Mouse (Mus musculus): ENCODE measurements at regions not wholly inside any gene's neighbourhood (a gene's known extent, or its start where the extent isn't known, plus 50 kb on each side); places are given as distances from the start of the nearest gene placed in this dataset.
"Not testable (repeated sequence)": the region's sequence is repeated elsewhere in the genome, so short reads cannot be mapped to it uniquely, and the experiment has no call there.

- no peak for DNase-seq (ENCODE audit: low read depth, low spot score)
Observed at GRCm38 (mm10) chr5:97330074-97330473, 62.1 kb downstream of the Naa11 start.

- DNase-seq (ENCODE audit: low read depth, low spot score) = no peak
Observed at GRCm38 (mm10) chr5:97325831-97326230, 66.3 kb downstream of the Naa11 start.

- no peak for DNase-seq (ENCODE audit: low read depth, low spot score)
Observed at GRCm38 (mm10) chr5:97323873-97324272, 68.3 kb downstream of the Naa11 start.

DNA sequence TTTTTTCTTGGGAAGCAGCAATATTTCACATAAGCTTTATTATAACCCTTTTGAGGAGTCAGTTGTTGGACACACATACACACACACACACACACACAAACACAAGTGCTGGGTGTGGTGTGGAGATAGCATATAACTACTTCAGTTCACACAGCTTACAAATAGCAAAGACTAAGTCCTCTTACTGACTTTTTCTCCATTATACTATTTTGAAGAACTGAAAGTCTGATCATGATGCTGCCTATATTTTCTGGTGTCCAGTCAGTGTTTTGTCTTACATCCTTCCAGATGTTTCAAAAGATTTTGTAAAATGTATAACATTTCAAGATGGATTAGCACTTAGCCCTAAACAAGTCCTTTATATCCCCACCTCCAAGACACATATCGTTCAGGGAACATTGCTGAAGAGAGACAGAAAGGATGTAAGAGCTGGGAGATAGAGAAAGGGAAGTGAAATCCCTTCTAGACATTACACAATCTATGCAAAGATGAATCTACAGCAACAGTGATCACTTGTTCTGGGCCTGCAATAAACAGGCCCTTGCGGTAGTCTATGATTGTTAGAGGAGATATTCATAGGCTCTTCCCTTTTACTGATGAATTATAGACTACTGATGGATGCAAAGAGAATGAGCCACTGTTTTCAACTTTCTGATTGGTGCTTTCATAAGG is 72.2 kb downstream of the Naa11 start:
- no peak for DNase-seq (ENCODE audit: low read depth, low spot score)

- DNase-seq (ENCODE audit: low read depth, low spot score) = no peak
Observed at GRCm38 (mm10) chr5:97306902-97307301, 85.3 kb downstream of the Naa11 start.

DNA sequence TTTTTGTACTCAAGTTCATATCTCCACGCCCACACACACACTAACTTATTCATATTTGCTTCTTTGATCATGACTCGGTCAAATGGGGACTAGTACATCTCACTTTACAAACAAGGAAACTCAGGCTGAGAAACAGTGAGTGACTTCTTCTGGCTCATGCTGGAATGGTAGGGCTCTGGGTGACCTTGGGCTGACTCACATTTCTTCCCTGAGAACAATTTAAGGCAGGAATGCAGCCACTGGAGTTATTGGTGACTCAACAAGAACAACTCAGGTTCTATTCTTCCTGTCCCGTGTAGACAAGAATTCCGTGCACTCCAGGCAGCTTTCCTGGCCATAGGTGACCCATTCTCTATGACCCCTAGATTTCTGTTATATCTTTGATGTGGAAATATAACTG is 87.3 kb downstream of the Naa11 start:
- no peak for DNase-seq (ENCODE audit: low read depth, low spot score)

DNA sequence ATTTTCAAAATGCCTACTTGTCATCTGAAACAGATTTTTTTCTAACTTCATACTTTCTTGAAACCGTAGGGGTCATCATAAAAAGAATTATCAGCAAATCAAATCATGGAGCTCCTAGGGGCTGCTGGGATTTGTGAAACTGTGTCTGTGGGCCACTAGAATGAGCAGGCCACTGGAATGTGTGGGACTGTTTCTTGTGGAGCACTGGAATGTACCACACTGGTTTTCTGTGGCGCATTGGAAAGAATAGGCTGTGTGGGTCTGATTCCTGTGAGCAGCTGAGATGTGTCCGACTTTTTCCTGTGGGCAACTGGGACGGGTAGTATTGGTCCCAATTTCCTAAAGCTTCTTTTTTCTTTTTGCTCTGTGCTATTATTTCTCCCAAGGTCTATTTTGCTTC is 90.6 kb downstream of the Naa11 start:
- no peak for DNase-seq (ENCODE audit: low read depth, low spot score)

DNA sequence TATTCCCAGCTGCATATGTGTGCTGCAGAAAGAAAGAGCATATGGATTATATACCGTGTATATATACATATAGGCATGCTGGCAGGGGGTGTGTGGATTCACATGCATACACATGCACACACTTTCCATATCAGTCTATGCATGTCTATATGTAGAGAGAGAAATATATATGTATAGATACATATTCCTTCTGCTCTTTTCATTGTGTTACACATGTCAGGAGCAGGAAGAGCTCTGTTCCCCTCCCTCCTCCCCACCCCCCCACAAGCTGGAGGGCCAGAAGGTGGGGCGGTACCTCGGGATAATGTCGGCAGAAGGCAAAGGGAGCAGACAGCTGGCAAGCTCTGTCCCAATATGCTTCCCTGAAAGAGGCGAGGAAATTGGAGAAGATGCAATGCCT is 91.3 kb downstream of the Naa11 start:
- DNase-seq (ENCODE audit: low read depth, low spot score) = no peak

- DNase-seq (ENCODE audit: low read depth, low spot score) = no peak
Observed at GRCm38 (mm10) chr5:97300114-97300840, 91.9 kb downstream of the Naa11 start.

- DNase-seq (ENCODE audit: low read depth, low spot score) = peak; percentile 71
Observed at GRCm38 (mm10) chr5:97299631-97300030, 92.5 kb downstream of the Naa11 start.

- no peak for DNase-seq (ENCODE audit: low read depth, low spot score)
Observed at GRCm38 (mm10) chr5:97296213-97296612, 96.0 kb downstream of the Naa11 start.

- DNase-seq (ENCODE audit: low read depth, low spot score) = no peak
Observed at GRCm38 (mm10) chr5:97290166-97290681, 102.0 kb downstream of the Naa11 start.

DNA sequence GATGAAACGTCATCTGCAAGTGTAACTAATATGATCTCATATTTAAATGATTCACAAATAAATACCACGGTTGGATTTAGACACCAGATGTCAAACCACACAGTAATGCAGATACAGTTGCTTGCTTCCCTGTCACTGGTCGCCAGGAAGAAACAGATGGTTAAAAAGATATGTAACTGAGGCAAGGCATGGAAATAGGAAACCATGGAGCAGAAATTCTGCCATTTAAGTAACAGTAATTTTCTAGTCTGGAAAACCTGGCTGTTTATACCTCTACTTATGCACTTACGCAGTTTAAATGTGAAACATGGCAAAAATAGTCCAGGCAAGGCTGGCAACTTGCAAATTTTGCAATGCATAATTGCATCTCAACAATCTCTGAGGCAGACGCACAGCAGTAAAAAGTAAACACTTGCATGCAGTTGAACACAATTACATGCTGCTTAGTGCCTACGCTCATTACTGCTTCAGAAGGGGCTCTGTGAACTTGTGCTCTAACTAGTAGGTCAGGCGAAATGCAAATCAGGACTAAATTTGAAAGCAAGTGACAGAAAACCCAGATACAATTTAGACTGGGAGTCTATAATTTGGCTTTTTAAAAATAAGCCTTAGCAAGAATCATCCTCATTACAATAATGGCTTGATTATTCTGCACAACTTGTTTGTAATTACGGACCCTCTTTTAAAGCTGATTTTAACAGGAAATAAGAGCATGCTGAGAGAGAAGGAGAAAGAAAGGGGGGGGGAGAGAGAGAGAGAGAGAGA is 102.6 kb downstream of the Naa11 start:
- no peak for DNase-seq (ENCODE audit: low read depth, low spot score)

GRCm38 (mm10) chr5:97279455-97279854 is 112.7 kb downstream of the Naa11 start:
- DNase-seq (ENCODE audit: low read depth, low spot score) = no peak

DNA sequence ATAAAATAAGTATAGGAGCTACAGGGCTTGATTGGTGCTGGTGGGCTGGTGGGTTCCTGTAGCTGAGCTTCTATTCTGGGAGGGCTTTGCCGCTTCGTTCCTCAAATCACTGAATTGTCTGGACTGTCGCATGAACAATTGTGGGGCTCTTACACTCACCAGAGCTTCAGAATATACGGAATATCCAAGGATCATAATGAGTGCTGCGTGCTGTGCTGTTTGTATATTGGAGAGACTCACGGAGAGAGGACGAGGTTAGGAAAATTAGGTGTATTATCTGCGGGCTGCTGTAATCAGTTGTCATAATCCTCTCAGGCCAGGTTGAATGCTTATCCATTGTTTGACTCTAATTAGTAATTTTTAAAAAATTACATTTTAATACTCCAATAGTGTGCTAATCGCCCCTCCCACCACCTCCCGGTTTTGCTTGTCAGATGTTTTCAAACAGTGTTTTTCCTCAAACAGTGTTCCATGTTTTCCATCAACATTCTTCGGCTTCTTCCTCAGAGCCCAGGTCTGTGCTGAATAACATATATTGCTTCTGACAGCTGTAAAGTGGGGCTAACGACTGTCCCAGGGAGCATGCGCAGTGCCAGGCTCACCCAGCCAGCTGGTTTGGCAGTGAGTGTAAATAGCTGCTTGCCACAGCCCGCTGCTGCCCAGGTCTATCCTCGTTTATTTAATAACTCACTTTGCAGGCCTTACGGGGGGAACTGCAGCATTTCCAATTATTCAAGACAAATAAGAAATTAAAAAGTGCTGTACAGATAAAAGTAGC is 114.2 kb downstream of the Naa11 start:
- DNase-seq (ENCODE audit: low read depth, low spot score) = no peak

GRCm38 (mm10) chr5:97276724-97277123 is 115.5 kb downstream of the Naa11 start:
- DNase-seq (ENCODE audit: low read depth, low spot score) = no peak

DNA sequence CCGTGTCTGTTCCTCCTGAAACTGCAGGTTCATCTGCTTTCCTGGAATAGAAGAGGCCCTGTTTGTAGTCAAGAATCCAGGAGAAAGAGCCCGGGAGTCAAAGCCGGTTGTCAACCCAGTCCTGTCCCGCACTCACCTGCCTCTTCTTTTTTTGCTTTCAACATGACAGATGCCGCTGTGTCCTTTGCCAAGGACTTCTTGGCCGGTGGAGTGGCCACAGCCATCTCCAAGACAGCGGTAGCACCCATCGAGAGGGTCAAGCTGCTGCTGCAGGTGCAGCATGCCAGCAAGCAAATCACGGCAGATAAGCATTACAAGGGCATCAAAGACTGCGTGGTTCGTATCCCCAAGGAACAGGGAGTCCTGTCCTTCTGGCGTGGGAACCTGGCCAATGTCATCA is 127.5 kb downstream of the Naa11 start:
- DNase-seq (ENCODE audit: low read depth, low spot score) = not testable (repeated sequence)

DNA sequence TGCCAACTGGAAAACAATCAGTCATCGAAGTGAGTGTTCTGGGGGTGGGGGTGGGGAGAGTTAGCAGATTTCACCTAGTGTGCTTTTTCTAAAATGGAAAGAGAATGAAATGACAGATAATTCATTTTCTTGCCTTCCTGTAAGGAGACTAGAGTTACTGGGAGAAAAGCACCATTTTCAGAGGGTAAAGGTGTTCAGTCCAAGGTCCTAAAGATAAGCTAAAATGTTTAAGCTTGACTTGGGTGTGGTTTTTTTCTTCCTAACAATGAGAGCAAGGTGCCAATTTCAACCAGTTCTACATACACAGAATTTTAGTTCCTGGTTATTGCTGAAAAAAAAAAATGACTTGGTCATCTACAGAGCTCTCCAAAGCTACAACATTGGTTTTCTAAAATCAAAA is 135.1 kb downstream of the Naa11 start:
- no peak for DNase-seq (ENCODE audit: low read depth, low spot score)

GRCm38 (mm10) chr5:97256445-97257060 is 135.6 kb downstream of the Naa11 start:
- DNase-seq (ENCODE audit: low read depth, low spot score) = no peak

DNA sequence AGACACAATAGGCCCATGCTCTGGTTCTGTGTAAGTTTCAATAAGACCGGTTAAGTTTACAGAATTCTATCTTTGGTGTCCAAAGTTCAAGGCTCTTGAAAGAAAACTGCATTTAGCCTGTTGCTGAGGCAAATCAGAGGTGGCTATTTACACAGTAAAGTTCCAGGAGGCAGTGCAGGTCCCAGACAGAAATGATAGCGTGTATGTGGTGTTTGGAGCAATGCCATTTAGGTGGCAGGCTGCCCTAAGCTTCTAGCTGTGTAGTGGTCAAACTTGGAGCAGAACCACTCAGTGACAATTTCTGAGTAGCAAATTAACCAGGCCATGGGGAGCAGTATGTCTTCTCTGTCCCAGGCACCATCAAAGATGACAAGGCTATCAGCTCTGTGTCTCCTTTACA is 125.5 kb upstream of the Paqr3 start:
- no peak for DNase-seq (ENCODE audit: low read depth, low spot score)

DNA sequence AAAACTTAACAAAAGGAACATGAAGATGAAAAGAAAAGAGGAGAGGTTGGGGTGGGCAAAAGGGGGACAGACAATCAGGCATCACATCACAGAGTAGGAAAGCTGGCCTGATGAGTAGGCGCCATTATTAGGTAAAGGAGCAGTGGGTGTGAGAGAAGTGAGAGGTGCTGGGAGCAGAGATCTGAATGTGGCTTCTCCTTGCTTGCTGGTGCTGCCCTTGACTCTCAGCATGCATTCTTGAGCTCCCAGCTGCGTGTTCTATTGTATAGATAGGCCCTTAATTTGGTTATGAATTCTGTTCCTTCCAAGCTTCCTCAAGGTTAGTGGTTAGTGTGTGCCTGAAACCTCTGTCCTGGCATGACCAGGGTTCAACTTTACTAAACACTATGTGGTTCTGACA is 115.0 kb upstream of the Paqr3 start:
- DNase-seq (ENCODE audit: low read depth, low spot score) = peak; percentile 92
